Mouse (Mus musculus) small intestine, adult 2 months (tissue): ENCODE measurements around the gene Parn.

Source experiments
- CTCF ChIP-seq: fragments of 200-500 bp; IDR thresholded peaks from 2 replicates; pipeline ENCODE4 v1.5.1; 2012; ENCODE audit warnings: low read depth, mild to moderate bottlenecking, control low read depth, inconsistent platforms, low read length, moderate library complexity, mixed read lengths; ENCODE audit not compliant: insufficient replicate concordance, insufficient read length; ENCODE audit errors: extremely low read depth
- POLR2A ChIP-seq: fragments of 200-500 bp; IDR thresholded peaks from 2 replicates; pipeline ENCODE4 v1.6.1; 2012; ENCODE audit warnings: low read depth, mild to moderate bottlenecking, control low read depth, inconsistent platforms, low read length, moderate library complexity

DNA sequence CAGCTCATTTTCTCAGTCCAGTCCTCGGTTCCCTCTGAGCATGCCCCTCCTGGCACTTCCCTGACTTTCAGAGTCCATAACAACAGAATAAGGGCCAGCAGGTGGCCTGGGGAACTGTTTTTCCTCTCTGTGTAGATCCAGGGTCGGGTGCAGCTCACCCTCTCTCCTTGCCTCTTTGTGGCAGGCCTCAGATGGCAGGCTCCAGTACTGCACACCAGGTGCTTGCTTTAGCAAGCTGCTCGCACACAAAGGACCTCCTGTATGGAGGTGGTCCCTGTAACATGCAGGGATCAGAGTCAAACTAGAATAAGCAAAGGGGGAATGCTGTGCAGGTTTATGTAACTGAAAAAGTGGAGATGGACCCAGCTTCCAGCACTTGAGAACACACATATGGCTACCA, 151.8 kb downstream of the Parn start:
- TF ChIP-seq CTCF (no peak), POLR2A (no peak)
